Mouse (Mus musculus): ENCODE results near the gene Pck2. TPM values are rescaled to one million over a fixed set of nuclear protein-coding genes. Genes with fewer than 3 reads are reported as not detected.

The Pck2 gene
- total RNA-seq, 4 experiments from 2014 or later, result 25.2 to 29.7 (median 27.7) TPM

DNA sequence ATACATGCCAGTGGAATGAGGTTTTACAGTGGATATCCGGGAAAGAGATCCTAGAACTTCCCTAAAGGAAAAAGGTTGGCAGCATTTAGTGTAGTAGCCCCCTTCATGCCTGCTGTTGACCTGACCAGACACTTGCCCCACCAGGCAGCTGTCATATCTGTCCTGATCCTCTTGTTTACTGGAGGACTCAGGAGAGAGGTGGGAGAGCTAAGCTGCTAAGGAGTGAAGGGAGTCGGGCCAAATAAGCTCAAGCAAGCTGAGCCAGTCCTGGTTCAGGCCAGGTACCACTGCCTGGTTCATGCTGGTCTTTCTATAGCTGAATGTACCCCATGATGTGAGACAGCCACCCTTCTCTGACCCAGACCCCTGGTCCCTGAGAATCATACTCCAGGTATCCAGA is 13.4 kb upstream of the Pck2 start:
- no peak for DNase-seq (ENCODE audit: low spot score in 2 of 2)

DNA sequence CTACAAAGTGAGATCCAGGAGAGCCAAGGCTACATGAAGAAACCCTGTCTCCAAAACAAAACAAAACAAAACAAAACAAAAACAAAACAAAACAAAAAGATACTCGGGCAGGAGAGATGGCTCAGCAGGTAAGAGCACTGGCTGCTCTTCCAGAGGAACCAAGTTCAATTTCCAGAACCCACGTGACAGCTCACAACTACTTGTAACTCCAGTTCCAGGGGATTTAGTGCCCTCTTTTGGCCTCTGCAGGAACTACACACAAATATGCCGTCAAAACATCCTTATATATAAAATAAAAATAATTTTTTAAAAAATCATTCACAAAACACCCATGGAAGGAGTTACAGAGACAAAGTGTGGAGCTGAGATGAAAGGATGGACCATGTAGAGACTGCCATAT is 12.1 kb upstream of the Pck2 start:
- no peak for DNase-seq (ENCODE audit: low spot score in 2 of 2)

DNA sequence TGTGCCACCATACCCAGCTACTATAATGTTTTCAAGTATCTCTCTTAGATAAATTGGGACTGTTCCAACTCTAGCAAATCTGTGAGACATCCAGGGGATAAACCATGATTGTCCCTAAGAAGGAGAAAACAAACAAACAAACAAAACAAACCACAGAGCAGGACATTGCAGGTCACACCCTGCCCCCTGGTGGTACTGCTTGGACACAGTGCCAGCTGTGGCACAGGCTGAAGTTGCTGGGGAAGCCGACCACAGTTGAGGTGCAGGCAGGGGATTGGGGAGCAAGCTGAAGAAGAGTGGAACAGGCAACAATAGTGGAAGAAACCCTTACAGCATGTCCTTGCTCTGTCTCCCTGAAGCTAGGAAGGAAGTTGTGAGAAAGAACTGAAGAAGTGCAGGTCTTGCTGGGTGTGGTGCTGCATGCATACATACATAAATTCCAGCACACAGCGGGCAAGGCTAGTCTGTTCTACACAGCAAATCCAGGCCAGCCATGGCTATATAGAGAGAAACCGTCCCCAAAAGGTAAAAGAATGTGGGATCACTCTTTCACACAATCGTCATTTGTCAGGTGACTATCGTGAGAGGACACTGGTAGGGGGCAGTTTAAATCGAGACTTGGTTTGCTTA is 3.8 kb upstream of the Pck2 start:
- DNase-seq (ENCODE audit: low spot score in 2 of 2), result no peak

DNA sequence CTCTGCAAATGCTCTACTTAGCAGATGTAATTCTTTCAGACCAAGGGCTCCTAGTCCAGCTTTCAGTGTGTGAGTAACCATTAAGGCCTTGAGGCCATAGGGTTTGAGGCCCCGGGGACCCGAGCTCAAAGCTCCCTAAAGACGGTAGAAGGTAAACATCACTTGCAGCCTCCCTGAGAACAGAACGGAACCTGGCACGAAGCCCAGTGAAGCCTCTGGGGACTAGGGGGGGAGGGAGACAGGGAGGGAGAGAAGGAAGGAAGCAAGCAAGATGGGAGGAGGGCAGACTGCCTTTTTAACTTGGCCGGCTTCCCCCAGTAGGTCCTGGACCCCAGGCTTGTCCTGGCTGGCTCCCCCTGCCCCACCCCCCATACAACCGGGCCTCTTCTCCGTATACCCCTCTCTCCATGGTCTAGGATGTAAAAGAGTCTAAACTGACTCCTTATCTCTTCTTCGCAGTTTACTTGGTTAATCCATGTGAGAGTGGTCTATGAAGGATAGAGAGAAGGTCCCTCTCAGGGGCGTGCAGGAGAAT is 788 bp downstream of the Pck2 start:
- DNase-seq (ENCODE audit: low spot score in 2 of 2), result peak; percentile 58 to 63

DNA sequence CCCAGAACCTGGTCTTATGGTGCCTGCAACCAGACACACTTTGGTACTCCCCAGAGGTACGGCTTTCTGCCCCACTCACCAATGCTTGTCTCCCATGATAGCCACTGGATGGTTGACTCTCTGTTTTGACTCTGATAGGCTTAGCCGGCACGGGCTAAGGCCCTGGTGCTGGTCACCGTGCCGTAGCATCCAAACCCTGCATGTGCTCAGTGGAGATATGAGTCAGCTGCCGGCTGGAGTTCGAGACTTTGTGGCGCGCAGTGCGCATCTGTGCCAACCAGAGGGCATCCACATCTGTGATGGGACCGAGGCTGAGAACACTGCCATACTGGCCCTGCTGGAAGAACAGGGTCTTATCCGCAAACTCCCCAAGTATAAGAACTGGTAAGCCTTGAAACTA is 2.2 kb downstream of the Pck2 start:
- no peak for DNase-seq (ENCODE audit: low spot score in 2 of 2)

DNA sequence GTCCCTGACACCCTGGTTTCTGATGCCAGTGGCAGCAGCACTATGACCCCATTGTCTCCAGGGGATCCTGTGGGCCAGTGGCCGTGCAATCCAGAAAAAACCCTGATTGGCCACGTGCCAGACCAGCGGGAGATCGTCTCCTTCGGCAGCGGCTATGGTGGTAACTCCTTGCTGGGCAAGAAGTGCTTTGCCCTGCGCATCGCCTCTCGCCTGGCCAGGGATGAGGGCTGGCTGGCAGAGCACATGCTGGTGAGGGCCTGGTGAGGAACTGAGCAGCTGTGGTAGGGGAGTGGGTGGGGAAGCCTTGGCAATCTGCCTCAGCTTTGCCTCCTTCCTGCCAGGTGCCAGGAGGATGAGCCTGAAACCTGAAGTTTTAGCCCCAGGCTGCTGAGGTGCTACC is 4.3 kb downstream of the Pck2 start:
- no peak for DNase-seq (ENCODE audit: low spot score in 2 of 2)

DNA sequence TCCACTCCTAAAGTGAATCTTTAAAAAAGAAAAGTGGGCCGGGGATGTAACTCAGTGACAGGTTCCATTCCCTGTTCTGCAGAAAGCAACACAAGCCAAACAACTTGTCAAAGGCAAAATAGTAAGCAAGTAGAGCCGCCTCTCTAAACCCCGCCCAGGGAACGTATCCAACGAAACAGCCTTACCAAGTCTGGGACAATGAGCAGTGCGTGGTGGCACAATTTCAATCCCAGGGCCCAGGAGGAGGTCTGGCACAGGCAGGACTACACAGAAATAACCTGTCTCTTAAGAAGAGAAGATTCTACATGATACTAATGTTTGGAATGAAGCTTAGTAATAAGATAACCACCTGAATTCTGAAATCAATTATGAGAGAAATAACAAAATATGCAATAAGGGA is 10.1 kb downstream of the Pck2 start:
- DNase-seq (ENCODE audit: low spot score in 2 of 2), result no peak

DNA sequence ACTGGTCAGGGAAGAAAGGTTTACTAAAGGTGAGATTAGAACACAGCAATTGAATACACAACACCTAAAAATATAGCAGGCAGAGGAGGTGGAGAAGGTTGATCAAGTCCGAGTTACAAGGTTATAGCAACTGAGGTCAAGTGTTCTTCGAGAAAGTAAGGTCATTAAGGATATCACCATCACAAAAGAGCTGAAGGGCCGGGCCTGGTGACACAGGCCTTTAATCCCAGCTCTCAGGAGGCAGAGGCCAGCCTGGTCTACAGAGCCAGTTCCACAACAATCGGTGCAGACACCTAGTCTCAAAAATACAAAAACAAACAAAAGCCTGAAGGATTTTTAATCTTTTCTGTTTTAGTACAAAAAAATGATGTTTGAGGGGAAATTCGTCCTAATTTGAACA is 11.3 kb downstream of the Pck2 start:
- no peak for DNase-seq (ENCODE audit: low spot score in 2 of 2)

DNA sequence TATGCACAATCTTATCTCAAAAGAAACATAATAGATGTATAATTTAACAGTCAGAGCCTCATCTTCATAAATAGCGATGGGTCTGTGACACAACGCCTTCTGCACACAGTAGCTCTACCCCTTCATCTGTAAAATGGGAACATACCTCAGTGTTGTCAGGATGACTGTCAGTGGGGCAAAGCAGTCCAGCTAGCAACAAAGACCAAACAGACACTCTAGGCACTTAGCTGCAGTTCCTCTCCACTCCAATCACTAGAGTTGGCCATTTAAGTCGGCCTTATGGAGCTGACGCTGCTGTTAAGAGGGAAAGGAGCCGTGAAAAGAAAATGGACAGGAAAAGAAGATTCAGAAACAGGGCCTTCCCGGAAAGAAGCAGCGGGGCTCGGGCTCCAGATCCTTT is 11.7 kb downstream of the Pck2 start:
- no peak for DNase-seq (ENCODE audit: low spot score in 2 of 2)

DNA sequence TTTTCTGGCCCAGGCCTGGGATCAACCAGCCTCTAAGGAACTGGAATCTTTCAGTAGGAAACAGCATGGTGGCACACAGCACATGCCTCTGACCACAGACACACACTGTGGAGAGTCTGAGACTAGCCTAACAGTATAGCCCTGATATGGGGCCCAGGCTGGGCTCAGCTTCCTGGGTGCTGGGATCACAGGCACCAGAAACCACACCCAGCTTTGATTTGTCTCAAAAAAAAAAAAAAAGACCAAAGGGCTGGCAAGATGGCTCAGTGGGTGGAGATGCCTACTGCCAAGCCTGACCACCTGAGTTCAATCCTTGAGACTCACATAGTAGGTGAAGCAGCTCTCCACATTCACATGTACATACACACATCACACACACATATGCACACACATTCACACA is 14.6 kb downstream of the Pck2 start:
- no peak for DNase-seq (ENCODE audit: low spot score in 2 of 2)

DNA sequence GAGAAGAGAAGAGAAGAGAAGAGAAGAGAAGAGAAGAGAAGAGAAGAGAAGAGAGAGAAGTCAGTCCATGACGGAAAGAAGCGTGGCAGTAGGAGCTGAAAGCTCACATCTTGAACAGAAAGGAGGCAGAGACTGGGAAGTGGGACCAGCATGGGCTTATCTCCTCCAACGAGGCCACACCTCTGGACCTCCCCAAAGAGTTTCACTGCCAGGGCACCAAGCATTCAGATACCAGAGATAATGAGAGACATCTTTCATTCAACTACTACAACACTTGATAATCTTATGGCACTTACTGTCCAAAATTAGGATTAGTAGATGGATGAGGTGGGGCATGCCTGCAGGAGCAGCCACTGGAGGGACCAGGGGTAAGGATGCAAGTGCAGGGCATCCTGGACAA is 15.7 kb downstream of the Pck2 start:
- DNase-seq (ENCODE audit: low spot score in 2 of 2), result no peak

DNA sequence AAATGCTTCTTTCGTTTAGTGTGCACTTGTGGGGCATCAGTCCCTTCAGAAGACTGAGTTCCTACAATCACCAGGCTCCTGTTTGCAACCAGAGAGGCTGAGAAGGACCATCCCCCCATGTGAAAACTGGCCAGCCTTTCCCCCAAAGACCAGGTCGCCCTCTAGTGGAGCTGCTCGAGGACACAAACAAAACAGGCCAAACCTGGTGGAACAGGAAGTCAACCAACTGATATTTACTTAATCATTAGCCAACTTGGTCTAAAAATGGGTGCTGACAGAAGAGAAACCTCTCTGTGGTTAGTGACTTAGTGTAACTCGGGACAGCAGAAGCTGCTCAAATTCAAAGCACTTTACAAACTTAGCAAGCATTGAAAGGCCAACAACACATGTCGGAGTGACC is 16.9 kb downstream of the Pck2 start:
- DNase-seq (ENCODE audit: low spot score in 2 of 2), result no peak

DNA sequence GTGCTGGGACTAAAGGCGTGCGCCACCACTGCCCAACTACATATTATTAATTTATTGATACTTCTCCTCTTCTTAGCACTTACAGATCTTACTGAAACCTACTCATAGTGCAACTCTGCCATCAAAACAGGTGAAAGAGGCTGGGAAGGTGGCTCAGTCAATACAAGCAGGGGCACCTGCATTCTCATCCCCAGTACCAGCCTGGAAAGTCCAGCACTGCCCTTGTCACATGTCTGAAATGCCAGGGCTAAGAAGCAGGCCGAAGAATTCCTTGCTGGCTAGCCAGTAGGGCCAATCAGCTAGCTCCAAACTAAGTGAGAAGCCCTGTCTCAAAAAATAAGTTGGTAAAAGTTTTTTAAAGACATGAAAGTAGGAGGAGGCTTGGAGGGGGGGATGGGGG is 17.5 kb downstream of the Pck2 start:
- DNase-seq (ENCODE audit: low spot score in 2 of 2), result no peak

DNA sequence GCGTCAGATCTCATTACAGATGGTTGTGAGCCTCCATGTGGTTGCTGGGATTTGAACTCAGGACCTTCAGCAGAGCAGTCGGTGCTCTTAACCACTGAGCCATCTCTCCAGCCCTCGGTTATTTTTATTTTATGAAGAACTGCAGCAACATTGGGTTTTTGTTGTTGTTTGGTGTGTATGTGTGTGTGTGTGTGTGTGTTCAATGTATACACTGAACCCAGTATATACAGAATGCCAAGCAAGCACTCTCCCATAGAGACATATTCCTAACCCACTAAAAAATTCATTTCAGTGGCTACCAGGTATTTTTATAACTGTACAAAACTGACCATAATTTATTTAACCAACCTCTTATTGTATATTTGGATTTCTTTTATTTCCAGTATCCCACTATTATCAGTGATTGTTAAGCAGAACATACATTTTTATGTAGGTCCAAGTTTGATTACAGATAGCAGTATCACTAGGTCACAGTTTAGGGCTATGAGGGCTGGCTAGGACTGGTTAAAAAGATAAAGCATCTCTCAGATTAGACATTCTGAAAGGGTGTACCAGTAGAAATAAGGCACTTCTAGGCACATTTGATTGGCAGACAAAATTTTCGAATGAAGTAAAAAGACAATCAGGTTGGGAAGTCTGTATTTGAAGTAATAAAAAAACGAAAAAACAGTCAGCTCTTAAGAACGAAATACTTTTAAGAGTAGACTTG is 18.8 kb downstream of the Pck2 start:
- no peak for DNase-seq (ENCODE audit: low spot score in 2 of 2)

DNA sequence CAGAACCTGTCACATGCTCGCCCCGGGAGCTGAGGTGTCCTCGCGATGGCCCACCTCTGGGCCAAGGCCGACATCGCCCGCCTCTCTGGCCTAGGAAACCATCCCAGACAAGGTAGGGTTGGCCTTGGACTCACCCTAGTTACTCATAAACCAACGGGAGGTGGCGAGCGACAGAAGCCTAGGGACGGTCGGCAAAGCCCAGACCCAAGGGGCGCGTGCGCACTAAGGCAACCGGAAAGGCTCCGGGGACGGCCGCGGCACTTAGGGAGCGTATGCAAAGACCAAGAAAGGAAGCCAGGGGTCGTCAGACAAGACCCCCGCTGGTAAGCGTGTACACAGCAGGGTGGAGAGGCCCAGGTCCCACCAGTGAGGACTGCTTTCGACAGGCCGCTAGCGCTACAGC is 19.7 kb downstream of the Pck2 start, which contains the start of gene Dcaf11:
TSS of gene Dcaf11 (plus strand) at position 208 of the 403 bp plus-strand sequence.
- peak; percentile 83 to 87 for DNase-seq (ENCODE audit: low spot score in 2 of 2)

DNA sequence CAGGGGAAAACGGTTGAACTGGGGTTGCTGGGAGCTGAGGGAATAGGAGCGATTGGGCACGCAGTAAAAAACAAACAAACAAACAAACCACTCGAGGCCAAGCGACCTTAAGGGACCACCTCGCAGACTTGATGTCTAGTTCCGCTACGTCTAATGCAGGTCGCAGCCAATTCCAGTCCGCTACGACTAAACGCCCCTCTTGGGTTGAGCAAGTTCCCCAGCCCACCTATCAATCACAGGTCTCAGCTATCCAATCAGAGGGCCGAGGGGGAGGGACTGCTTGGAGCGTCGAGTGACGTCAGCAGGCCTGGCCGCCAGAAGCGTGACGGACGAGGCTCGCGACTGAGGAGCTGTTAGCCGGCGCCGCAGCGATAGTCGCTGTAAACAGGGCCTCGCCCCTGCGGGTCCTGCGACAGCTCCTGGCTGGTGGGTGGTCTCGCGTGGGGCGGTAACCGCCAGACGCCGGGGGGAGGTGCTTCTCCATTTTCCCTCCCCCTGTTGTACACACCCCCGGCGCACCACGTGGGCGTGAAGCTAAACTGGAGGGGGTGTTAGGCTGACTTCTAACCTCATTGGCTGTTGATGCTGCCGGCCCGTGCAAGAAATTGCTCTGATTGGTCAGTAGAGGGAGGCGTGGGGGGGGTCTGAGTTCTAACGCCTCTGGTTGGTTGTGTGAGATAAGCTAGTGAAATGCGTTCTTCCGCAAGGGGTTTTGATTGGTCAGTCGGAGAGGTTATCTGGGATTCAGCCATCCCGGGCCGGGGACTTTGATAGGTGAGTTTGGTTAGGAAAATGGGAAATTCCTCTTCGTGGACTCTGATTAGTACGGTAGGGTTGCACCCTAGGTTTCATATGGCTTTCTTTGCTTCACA is 20.4 kb downstream of the Pck2 start, which contains the start of gene A730061H03Rik:
TSS of gene A730061H03Rik (minus strand) at position 205 of the 872 bp plus-strand sequence.
- DNase-seq (ENCODE audit: low spot score in 2 of 2), result peak; percentile 96 to 100

DNA sequence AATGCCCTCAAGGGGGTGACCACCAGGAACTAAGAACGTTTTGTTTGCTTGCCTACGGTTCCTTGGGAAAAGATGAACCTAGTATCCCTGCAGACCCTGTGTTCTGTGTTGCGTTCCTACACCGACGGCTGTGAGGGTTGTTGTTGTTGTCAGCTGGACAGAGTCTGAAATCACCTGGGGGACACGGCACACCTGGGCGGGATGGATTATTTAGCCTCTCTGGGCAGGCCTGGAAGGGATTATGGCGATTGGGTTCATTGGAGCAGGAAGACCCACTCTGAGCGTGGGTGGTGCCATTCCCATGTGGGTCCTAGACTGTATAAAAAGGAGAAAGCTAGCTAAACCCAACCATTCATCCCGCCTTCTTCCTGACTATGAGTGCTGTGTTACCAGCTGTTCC is 21.8 kb downstream of the Pck2 start:
- DNase-seq (ENCODE audit: low spot score in 2 of 2), result no peak

DNA sequence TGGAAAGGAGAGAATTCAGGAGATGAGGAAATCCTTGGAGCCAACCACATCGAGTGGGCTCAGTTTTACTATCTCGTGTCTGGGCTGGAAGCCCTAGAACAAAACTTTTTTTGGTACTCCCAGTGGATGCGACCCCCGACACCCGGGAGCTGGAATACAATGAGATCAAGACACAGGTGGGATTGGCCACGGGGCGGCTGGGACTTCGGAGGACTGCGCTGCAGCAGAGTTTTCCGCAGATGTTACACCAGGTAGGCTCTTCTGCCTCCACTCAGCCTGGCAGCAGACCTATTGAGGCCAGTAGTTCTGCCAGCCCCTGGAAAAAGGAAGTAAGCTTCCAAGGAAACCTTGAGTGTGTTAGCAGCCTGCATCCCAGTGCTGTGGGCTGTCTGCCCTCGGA is 23.2 kb downstream of the Pck2 start:
- DNase-seq (ENCODE audit: low spot score in 2 of 2), result no peak

DNA sequence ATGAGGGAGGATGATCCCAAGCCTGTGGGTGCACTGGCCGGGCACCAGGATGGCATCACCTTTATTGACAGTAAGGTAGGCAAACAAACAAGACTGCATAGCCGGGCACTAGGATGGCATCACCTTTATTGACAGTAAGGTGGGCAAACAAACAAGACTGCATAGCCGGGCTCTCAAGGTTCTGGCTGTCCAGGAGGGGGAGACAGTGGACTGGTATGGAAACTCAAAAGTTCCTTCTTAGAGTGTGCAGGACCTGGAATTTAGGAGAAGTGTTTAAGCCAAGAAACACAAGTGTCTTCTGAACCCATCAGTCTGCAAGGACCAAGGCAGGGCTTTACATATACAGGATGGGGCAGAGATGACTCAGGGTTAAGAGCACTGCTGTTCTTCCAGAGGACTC is 25.7 kb downstream of the Pck2 start:
- DNase-seq (ENCODE audit: low spot score in 2 of 2), result no peak

DNA sequence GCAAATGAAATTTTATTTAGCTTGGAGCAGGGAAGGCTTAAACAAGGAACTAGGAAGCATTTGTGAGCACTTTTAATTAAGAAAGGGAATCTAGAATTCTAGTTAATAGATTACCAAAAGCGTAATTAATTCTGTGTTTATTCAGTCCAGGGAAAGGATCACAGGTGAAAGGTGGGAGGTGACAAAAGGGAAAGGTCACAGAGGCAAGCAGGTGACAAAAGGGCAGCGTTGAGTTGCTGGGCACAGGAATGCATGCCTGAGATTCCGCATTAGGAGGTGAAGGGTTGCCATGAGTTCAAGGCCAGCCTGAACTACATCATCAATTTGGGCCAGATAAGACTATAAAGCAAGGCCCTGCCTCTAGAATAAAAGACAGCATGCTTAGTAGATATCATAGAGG is 27.4 kb downstream of the Pck2 start:
- DNase-seq (ENCODE audit: low spot score in 2 of 2), result no peak

DNA sequence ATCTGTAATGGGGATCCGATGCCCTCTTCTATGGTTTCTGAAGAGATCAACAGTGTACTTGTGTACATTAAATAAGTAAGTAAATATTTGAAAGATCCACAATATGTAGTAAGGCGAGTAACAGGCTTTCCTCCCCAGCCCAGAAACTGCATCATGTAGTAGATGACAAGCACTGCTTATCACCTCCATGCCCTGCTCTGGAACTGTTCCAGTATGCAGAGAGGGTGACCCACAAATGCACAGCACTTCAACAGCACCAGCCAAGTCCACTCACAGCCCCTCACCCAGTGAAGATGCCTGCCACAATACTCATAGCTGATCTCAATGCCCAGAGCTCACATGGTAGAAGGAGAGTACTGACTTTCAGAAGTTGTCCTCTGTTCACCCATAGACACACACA is 30.5 kb downstream of the Pck2 start:
- DNase-seq (ENCODE audit: low spot score in 2 of 2), result no peak

DNA sequence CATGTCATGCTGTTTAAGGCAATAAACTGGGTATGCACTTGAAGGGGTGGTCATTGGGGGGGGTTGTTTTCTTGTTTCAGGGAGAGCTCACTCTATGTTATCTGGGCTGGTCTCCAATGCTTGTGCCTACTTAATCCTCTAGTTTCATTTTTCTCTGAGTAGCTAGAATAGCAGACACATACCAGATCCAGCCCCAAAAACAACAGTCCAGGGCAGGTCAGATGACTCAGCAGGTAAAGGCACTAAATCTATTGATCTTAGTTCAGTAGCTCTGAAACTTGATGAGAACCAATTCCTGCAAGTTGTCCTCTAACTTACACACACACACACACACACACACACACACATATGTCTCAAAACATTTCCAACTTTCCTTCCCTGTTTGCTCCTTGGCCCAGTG is 31.7 kb downstream of the Pck2 start:
- DNase-seq (ENCODE audit: low spot score in 2 of 2), result no peak

All from left cerebral cortex, adult 8-10 months (tissue).